Mouse (Mus musculus): ENCODE data around the gene Fcgr2b.

DNA sequence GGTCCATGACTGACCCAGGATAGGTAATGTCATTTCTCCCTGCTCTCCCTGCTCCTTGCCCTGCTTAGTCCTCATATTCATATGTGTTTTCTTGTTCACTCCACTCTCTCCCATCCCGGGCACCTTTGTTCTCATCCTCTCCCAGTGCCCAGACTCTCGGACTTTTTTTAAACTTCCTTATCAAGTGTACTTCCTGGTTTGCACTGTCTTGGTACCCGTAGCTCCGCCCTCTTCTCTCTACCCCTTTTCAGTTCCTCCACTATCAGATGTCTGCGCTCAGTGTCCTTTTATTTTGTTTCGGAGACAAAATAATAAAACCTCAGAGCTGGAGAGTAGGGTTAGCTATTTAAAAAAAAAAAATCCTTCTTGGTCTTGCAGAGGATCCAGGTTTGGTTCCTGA lies 51.9 kb downstream of the Fcgr2b start:
- no peak for TF ChIP-seq CTCF (IDR thresholded peaks at IDR 0.05; ENCODE audit: borderline replicate concordance, control insufficient read depth, extremely low read depth, insufficient read depth, low read length, poor library complexity)
- TF ChIP-seq POLR2A (IDR thresholded peaks at IDR 0.05; ENCODE audit: control insufficient read depth, extremely low read depth, insufficient read depth, low read length, poor library complexity): no peak
